In genomic region chr6:136492251-136492650, GRCm38 (mm10) we compare ENCODE assay signal across 17 mouse cellular contexts. TPM values are rescaled to one million over a fixed set of nuclear protein-coding genes. Genes with fewer than 3 reads are reported as not detected.
DNase-seq lines count a peak whose midpoint lies in the region; ATAC-seq lines count a peak whose summit lies in the region.
"Had no signal": no experiment of that assay in that cellular context is flagged by ENCODE, and none has a peak within 500 bp of the region (broad histone marks: within the 10 kb centered on the region; RNA-seq: fewer than 3 reads in every experiment).

No protein-coding gene starts in this region.

- no peak overlapping the region for H3K27ac ChIP-seq in liver, embryonic 12.5 days
- H3K27ac ChIP-seq: forebrain, embryonic 10.5 days; gastrocnemius, adult 2 months; hindbrain, embryonic 15.5 days; kidney, embryonic 15.5 days; limb, embryonic 12.5 days had no signal

- DNase-seq in adrenal gland, postnatal 14 days = peak; percentile 14
- no peak for DNase-seq in adrenal gland, postnatal 10 days
- DNase-seq in liver = no peak
- DNase-seq in ZHBTc4 (ENCODE audit: low read depth, low spot score) = peak; percentile 81
- DNase-seq in naive thymus-derived CD4-positive, alpha-beta T cell, adult 2 months (ENCODE audit: low read depth) = peak; percentile 46
- DNase-seq in frontal cortex, adult 2 months (ENCODE audit: extremely low spot score in 1 of 2, low spot score in 1 of 2) = no peak
- no peak for DNase-seq in layer of hippocampus, postnatal 14 days (ENCODE audit: low spot score in 2 of 2)
- DNase-seq: adrenal gland, postnatal 36 days; cerebellum, adult 11-12 months; gastrocnemius, adult 2 months; layer of hippocampus, postnatal 36 days; lung, postnatal 14 days had no signal

- no peak overlapping the region for H3K4me3 ChIP-seq in liver, embryonic 12.5 days
- H3K4me3 ChIP-seq: forebrain, embryonic 10.5 days; gastrocnemius, adult 2 months; hindbrain, embryonic 15.5 days; kidney, embryonic 15.5 days; limb, embryonic 12.5 days had no signal

- H3K4me2 ChIP-seq in liver, embryonic 12.5 days = no peak overlapping the region
- H3K4me2 ChIP-seq: hindbrain, embryonic 15.5 days; kidney, embryonic 15.5 days; limb, embryonic 12.5 days had no signal

- WGBS in liver, embryonic 12.5 days (ENCODE audit: insufficient replicate concordance) = 47% methylated on average over 4 of the region's 4 CpGs

- H3K4me1 ChIP-seq in liver, embryonic 12.5 days = peaks cover 12% of the 10 kb centered on the region; the same call in 1 of the 2 replicates
- H3K4me1 ChIP-seq: hindbrain, embryonic 15.5 days; kidney, embryonic 15.5 days; limb, embryonic 12.5 days had no signal

- H3K9ac ChIP-seq in liver, embryonic 12.5 days = no peak overlapping the region
- H3K9ac ChIP-seq: hindbrain, embryonic 15.5 days; kidney, embryonic 15.5 days; limb, embryonic 12.5 days had no signal

- H3K9me3 ChIP-seq in liver, embryonic 12.5 days (replicated peaks) = no peaks in the 10 kb centered on the region
- H3K9me3 ChIP-seq: hindbrain, embryonic 15.5 days; kidney, embryonic 15.5 days; limb, embryonic 12.5 days had no signal

- H3K36me3 ChIP-seq in liver, embryonic 12.5 days = no peaks in the 10 kb centered on the region
- H3K36me3 ChIP-seq: forebrain, embryonic 10.5 days; hindbrain, embryonic 15.5 days; kidney, embryonic 15.5 days; limb, embryonic 12.5 days had no signal

- ATAC-seq in liver, embryonic 12.5 days = 0 out of 2 replicates have a peak, but pooled peaks have one; percentile 33

- 0 out of 2 replicates have a peak, but pooled peaks cover 2% of the 10 kb centered on the region for H3K27me3 ChIP-seq in liver, embryonic 12.5 days (replicated peaks)
- H3K27me3 ChIP-seq: hindbrain, embryonic 15.5 days; kidney, embryonic 15.5 days; limb, embryonic 12.5 days had no signal

RNA-seq across cellular contexts. Expression of gene Atf7ip, which starts 13.7 kb away (rescaled TPM):
- 82.0 and 103 TPM in 2 replicates for total RNA-seq in adrenal gland, postnatal 14 days (2021)
- total RNA-seq in adrenal gland, postnatal 10 days (2021) = 100 to 1,000 TPM in 1 of 2 experiments, 10 to 100 TPM in 1; 63.7 to 105 TPM
- polyA plus RNA-seq in liver, embryonic 12.5 days (2016; fragmentation: Nextera tagmentation; extraction: Ambion mirVana) = 23.2 and 24.8 TPM in 2 replicates
- polyA plus RNA-seq in frontal cortex, adult 2 months (2012; rRNA removed) = 42.8 and 49.5 TPM in 2 replicates
- total RNA-seq in layer of hippocampus, postnatal 14 days (2021) = 100 to 1,000 TPM; 108 to 121 TPM

Comparison
In these comparisons a context has a peak if more than half of its experiments do, and no peak if none do; other contexts are left out.
1. DNase-seq: peak in adrenal gland, postnatal 14 days (single experiment), ZHBTc4 (single experiment) and naive thymus-derived CD4-positive, alpha-beta T cell, adult 2 months (single experiment); none in adrenal gland, postnatal 10 days (single experiment), liver (single experiment), frontal cortex, adult 2 months (0 of 2) and layer of hippocampus, postnatal 14 days (0 of 2).